Mouse (Mus musculus): ENCODE data around the gene Hopx. TPM values are rescaled to one million over a fixed set of nuclear protein-coding genes. Genes with fewer than 3 reads are reported as not detected.

Gene Hopx
- polyA plus RNA-seq, 1 experiment from 2014 or later: 0.13 TPM

DNA sequence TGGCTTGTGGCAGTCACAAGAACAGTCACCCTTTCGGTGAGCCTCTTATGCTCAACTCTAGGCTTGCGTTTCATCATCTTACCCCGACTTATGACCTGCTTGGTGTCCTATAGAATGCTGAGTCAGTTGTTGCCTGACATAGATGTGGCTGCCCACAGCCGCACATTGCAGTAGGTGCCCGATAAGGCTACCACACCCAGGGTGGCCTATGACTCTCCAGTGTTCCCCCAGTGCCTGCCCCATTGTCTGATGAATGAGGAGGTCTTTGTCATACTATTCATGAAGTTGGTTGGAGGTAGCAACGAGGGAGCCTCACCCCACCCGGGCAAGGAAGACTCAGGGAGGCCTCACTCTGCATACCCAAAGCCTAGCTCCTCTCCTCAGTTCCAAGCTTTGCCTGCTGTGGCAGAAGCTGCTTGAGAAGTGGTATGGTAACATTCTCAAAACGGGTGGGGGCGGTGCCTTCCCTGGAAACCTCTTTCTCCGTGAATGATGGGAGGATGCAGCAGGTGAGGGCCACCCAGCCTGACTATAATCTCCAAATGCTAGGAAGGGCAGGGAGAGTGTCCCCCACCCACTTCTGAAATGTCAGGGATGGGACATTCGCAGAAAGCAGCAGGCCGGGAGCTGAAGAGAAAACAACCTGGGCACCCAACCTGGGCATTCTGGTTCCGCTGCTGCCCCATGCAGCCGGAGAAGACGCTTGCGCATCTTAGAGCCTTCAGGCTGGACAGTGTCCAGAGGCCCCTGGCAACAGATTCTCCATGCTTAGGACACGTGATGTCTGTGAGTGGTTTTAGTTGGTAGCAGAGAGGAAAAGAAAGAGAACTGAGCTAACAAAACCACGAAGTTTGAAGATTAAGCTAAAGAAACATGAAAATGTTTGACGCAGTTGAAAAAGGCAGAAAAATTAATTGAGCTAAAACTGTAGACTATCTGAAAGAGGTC is 4.8 kb upstream of the Hopx start:
- Histone ChIP-seq H3K27ac (replicated peaks; ENCODE audit: low read depth, low read length) (no peak overlapping the region), H3K27me3 (ENCODE audit: control insufficient read depth, insufficient read depth, low read length) (no peaks in the 10 kb centered on the region), H3K9ac (ENCODE audit: low read length) (no peak overlapping the region), H3K4me1 (ENCODE audit: control insufficient read depth, insufficient read depth, low read length) (0 out of 2 replicates have a peak, but pooled peaks cover 2% of the 10 kb centered on the region), H3K4me2 (ENCODE audit: low read depth, severe bottlenecking) (no peak overlapping the region), H3K4me3 (ENCODE audit: low read depth, low read length) (no peak overlapping the region), H3K36me3 (ENCODE audit: control insufficient read depth, insufficient read depth, low read length) (no peaks in the 10 kb centered on the region), H3K9me3 (ENCODE audit: control insufficient read depth, low read length) (no peaks in the 10 kb centered on the region)
- DNase-seq (ENCODE audit: low spot score): no peak
- WGBS: 82% methylated on average over 19 of the region's 19 CpGs
- no peak for ATAC-seq (ENCODE audit: insufficient number of reproducible peaks, low FRiP score, low TSS enrichment, low read depth)

DNA sequence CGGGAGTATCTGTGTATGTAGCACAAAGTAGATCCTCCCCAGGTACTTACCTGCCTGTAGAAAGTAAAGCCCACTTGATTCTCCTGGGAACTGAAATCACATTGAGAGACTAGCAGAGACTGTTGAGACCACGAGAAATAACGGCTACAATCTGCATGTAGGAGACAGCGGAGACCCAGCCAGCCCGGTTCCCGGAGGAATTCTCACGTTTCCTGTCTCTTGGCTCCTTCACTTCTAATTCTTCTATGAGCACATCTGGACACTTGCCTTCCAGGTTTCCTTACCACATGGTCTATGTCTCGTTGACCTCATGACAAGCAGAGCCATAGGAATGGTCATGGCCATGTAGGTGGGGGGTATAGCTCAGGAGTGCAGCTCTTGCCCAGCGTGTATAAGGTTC is 811 bp upstream of the Hopx start:
- 90% methylated on average over 9 of the region's 9 CpGs for WGBS
- Histone ChIP-seq H3K9me3 (ENCODE audit: control insufficient read depth, low read length) (no peaks in the 10 kb centered on the region), H3K36me3 (ENCODE audit: control insufficient read depth, insufficient read depth, low read length) (no peaks in the 10 kb centered on the region), H3K4me3 (ENCODE audit: low read depth, low read length) (no peak overlapping the region), H3K27me3 (ENCODE audit: control insufficient read depth, insufficient read depth, low read length) (no peaks in the 10 kb centered on the region), H3K4me2 (ENCODE audit: low read depth, severe bottlenecking) (no peak overlapping the region), H3K9ac (ENCODE audit: low read length) (no peak overlapping the region), H3K27ac (replicated peaks; ENCODE audit: low read depth, low read length) (no peak overlapping the region), H3K4me1 (ENCODE audit: control insufficient read depth, insufficient read depth, low read length) (0 out of 2 replicates have a peak, but pooled peaks cover 5% of the 10 kb centered on the region)
- ATAC-seq (ENCODE audit: insufficient number of reproducible peaks, low FRiP score, low TSS enrichment, low read depth) (no peak), DNase-seq (ENCODE audit: low spot score) (no peak)

DNA sequence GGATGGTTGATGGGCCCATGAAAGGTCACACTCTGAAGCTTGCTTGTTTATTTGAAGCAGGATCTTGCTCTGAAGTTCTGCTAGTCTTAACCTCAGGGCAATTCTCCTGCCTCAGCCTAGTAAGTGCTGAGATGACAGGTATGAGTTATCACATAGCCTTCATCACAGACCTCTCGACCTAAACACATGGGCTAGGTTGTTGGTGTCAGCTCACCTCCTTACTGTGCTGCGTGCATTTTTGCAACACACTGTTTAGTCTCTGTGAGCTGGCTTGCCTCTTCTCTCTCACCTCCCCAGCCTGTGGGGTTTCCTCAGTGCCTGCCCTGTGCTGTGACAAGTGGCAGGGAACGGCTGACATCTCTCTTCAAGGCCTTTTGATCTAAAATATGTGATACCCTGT is 1.1 kb downstream of the Hopx start:
- no peak overlapping the region for H3K27ac ChIP-seq (replicated peaks; ENCODE audit: low read depth, low read length)
- no peak overlapping the region for H3K9ac ChIP-seq (ENCODE audit: low read length)
- no peak for DNase-seq (ENCODE audit: low spot score)
- WGBS: 77% methylated on average over 3 of the region's 3 CpGs
- no peaks in the 10 kb centered on the region for H3K27me3 ChIP-seq (ENCODE audit: control insufficient read depth, insufficient read depth, low read length)
- H3K4me3 ChIP-seq (ENCODE audit: low read depth, low read length): no peak overlapping the region
- ATAC-seq (ENCODE audit: insufficient number of reproducible peaks, low FRiP score, low TSS enrichment, low read depth): no peak
- 0 out of 2 replicates have a peak, but pooled peaks cover 5% of the 10 kb centered on the region for H3K4me1 ChIP-seq (ENCODE audit: control insufficient read depth, insufficient read depth, low read length)
- H3K4me2 ChIP-seq (ENCODE audit: low read depth, severe bottlenecking): no peak overlapping the region
- no peaks in the 10 kb centered on the region for H3K36me3 ChIP-seq (ENCODE audit: control insufficient read depth, insufficient read depth, low read length)
- H3K9me3 ChIP-seq (ENCODE audit: control insufficient read depth, low read length): no peaks in the 10 kb centered on the region

DNA sequence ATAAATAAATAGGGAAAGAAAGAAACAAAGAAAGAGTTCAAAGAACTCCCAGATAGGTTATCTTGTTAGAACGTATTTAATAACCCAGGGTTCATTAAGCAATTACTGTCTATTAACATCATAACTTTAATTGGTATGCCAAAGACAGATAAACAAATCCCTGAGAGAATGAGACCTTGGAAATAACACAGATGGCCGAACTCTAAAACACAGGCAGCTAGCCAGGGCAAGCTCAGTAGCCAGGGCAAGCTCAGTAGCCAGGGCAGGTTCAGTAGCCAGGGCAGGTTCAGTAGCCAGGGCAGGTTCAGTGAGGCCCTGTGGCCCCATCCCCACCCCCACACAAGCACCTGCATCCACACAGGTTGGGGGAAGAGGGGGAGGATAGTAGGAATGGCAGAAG is 2.9 kb downstream of the Hopx start:
- no peaks in the 10 kb centered on the region for H3K27me3 ChIP-seq (ENCODE audit: control insufficient read depth, insufficient read depth, low read length)
- H3K36me3 ChIP-seq (ENCODE audit: control insufficient read depth, insufficient read depth, low read length): no peaks in the 10 kb centered on the region
- no peak overlapping the region for H3K4me2 ChIP-seq (ENCODE audit: low read depth, severe bottlenecking)
- 0 out of 2 replicates have a peak, but pooled peaks cover 5% of the 10 kb centered on the region for H3K4me1 ChIP-seq (ENCODE audit: control insufficient read depth, insufficient read depth, low read length)
- no peak overlapping the region for H3K27ac ChIP-seq (replicated peaks; ENCODE audit: low read depth, low read length)
- ATAC-seq (ENCODE audit: insufficient number of reproducible peaks, low FRiP score, low TSS enrichment, low read depth) (no peak), DNase-seq (ENCODE audit: low spot score) (no peak)
- WGBS: 70% methylated on average over 2 of the region's 2 CpGs
- no peak overlapping the region for H3K9ac ChIP-seq (ENCODE audit: low read length)
- no peaks in the 10 kb centered on the region for H3K9me3 ChIP-seq (ENCODE audit: control insufficient read depth, low read length)
- H3K4me3 ChIP-seq (ENCODE audit: low read depth, low read length): no peak overlapping the region

DNA sequence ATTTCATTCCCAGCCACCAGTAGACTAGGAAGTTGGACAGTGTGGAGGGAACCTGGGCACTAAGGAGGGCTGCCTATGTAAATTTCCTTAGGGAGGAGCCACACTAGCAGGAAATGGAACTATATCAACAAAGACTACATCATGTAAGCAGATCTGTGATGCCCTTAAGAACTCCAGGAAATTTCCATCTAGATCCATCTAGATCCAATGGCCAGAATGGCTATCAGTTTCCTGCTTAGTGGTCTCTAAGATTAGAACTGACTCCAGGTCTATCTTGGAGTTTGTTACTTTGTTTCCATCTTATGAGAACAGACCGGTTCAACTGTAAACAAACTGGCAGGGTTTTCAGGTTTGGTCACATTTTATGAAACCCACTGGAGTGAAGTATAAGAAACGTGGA is 5.1 kb downstream of the Hopx start:
- WGBS: 72% methylated on average over 2 of the region's 2 CpGs
- Histone ChIP-seq H3K9me3 (ENCODE audit: control insufficient read depth, low read length) (no peaks in the 10 kb centered on the region), H3K4me1 (ENCODE audit: control insufficient read depth, insufficient read depth, low read length) (0 out of 2 replicates have a peak, but pooled peaks cover 4% of the 10 kb centered on the region), H3K9ac (ENCODE audit: low read length) (no peak overlapping the region), H3K27me3 (ENCODE audit: control insufficient read depth, insufficient read depth, low read length) (no peaks in the 10 kb centered on the region), H3K36me3 (ENCODE audit: control insufficient read depth, insufficient read depth, low read length) (no peaks in the 10 kb centered on the region), H3K27ac (replicated peaks; ENCODE audit: low read depth, low read length) (no peak overlapping the region), H3K4me3 (ENCODE audit: low read depth, low read length) (no peak overlapping the region), H3K4me2 (ENCODE audit: low read depth, severe bottlenecking) (no peak overlapping the region)
- DNase-seq (ENCODE audit: low spot score) (no peak), ATAC-seq (ENCODE audit: insufficient number of reproducible peaks, low FRiP score, low TSS enrichment, low read depth) (no peak)

DNA sequence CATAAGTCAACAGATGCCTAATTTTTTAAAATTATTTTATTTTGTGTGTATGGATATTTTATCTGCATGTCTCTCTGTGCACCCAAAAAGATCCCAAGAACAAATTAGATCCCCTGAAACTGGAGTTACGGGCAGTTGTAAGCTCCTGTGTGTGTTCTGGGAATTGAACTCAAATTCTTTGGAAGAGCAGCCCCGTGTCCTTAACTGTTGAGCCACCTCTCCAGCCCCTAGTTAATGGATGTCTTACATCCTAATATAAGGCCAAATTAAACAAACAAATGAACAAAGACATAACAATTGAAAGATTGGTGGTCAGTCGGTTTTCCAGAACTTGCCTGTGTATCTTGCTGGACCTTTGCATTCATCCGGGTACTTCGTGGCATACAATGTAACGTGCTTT is 6.1 kb downstream of the Hopx start:
- Histone ChIP-seq H3K27me3 (ENCODE audit: control insufficient read depth, insufficient read depth, low read length) (no peaks in the 10 kb centered on the region), H3K36me3 (ENCODE audit: control insufficient read depth, insufficient read depth, low read length) (no peaks in the 10 kb centered on the region), H3K4me3 (ENCODE audit: low read depth, low read length) (no peak overlapping the region), H3K4me2 (ENCODE audit: low read depth, severe bottlenecking) (no peak overlapping the region), H3K9ac (ENCODE audit: low read length) (no peak overlapping the region), H3K4me1 (ENCODE audit: control insufficient read depth, insufficient read depth, low read length) (0 out of 2 replicates have a peak, but pooled peaks cover 2% of the 10 kb centered on the region), H3K9me3 (ENCODE audit: control insufficient read depth, low read length) (no peaks in the 10 kb centered on the region), H3K27ac (replicated peaks; ENCODE audit: low read depth, low read length) (no peak overlapping the region)
- no peak for DNase-seq (ENCODE audit: low spot score)
- WGBS: 96% methylated on average over 6 of the region's 6 CpGs
- ATAC-seq (ENCODE audit: insufficient number of reproducible peaks, low FRiP score, low TSS enrichment, low read depth): no peak

DNA sequence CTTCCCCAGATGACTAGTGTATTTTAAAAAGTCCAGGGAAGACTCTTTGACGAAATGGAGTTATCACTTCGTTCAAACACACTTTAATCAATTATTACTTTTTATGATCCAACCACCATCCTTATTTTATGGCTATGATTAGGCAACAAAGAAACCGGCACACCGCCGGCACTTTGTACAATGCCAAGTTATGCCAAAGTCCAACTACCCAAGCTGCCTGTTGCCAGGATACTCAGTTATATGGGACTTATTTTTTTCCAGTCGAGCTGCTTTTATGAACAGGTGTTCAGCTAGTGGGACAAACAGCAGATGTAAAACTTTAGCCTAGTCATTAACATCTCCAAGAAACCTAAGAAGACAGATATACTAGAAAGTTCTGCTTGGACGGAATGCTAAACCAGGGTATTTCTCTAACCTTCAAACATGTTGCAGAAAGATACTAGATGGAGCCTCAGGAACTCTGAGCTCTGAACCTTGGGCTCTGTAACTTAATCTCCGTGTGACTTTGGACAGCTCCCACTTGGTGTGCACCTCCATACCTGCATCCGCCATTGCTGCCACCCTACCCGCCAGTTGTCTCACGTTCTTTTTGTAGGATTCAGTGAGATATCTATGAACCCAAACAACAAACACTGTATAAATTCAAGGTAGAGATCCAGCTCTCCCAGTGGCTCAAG is 7.6 kb downstream of the Hopx start:
- Histone ChIP-seq H3K4me1 (ENCODE audit: control insufficient read depth, insufficient read depth, low read length) (0 out of 2 replicates have a peak, but pooled peaks cover 1% of the 10 kb centered on the region), H3K36me3 (ENCODE audit: control insufficient read depth, insufficient read depth, low read length) (no peaks in the 10 kb centered on the region), H3K27me3 (ENCODE audit: control insufficient read depth, insufficient read depth, low read length) (no peaks in the 10 kb centered on the region), H3K9me3 (ENCODE audit: control insufficient read depth, low read length) (no peaks in the 10 kb centered on the region), H3K9ac (ENCODE audit: low read length) (no peak overlapping the region), H3K4me2 (ENCODE audit: low read depth, severe bottlenecking) (no peak overlapping the region), H3K27ac (replicated peaks; ENCODE audit: low read depth, low read length) (no peak overlapping the region), H3K4me3 (ENCODE audit: low read depth, low read length) (no peak overlapping the region)
- no peak for DNase-seq (ENCODE audit: low spot score)
- ATAC-seq (ENCODE audit: insufficient number of reproducible peaks, low FRiP score, low TSS enrichment, low read depth): no peak
- 86% methylated on average over 11 of the region's 11 CpGs for WGBS

DNA sequence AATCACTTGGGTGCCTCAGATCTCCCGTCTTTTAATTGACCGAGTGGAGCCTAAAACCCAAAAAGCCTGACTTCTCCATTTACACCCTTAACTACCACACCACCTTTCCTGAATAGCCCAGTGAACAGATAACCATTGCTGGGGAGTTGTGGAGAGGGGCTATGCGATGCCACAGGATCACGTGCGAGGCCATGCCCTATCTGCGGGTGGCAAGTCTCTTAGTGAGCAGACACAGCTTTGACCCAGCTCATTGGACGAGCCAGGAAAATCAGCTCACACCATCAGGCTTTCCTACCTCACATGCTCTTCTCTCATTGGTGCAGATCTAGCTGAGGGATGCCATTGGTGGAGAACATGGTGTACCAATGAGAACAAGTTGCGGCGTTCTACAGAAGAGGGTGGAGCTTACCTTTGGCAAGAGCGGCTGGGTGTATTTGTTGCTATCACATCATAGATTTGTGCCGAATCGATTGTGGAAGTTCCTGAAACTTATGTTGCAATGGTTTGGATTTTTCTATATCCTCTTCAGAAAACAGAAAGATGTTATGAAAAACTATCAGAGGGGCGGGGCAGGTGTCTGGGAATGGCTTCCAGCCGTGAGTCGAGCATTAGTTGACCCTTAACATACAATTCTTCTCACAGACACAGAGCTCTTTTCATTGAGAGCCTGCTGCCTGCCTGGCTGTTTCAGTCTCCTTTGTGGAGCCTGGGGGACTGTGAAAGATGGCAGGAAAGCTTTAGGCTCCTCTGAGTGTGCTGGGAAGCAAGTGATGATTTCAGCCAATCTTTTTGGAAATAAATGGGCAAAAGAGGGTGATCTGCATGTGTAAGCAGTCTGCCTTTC is 12.2 kb downstream of the Hopx start:
- no peak overlapping the region for H3K27ac ChIP-seq (replicated peaks; ENCODE audit: low read depth, low read length)
- no peaks in the 10 kb centered on the region for H3K9me3 ChIP-seq (ENCODE audit: control insufficient read depth, low read length)
- no peaks in the 10 kb centered on the region for H3K4me1 ChIP-seq (ENCODE audit: control insufficient read depth, insufficient read depth, low read length)
- no peak overlapping the region for H3K4me2 ChIP-seq (ENCODE audit: low read depth, severe bottlenecking)
- H3K27me3 ChIP-seq (ENCODE audit: control insufficient read depth, insufficient read depth, low read length): no peaks in the 10 kb centered on the region
- H3K9ac ChIP-seq (ENCODE audit: low read length): no peak overlapping the region
- WGBS: 88% methylated on average over 15 of the region's 15 CpGs
- H3K36me3 ChIP-seq (ENCODE audit: control insufficient read depth, insufficient read depth, low read length): no peaks in the 10 kb centered on the region
- DNase-seq (ENCODE audit: low spot score): no peak
- no peak for ATAC-seq (ENCODE audit: insufficient number of reproducible peaks, low FRiP score, low TSS enrichment, low read depth)
- no peak overlapping the region for H3K4me3 ChIP-seq (ENCODE audit: low read depth, low read length)
